Mouse (Mus musculus) frontal cortex, adult 2 months (tissue): ENCODE results near the gene Usp25. TPM values are rescaled to one million over a fixed set of nuclear protein-coding genes. Genes with fewer than 3 reads are reported as not detected.
A peak's percentile ranks its signal among the peaks of the same experiment; 100 is the strongest.

ENCODE experiments used
- DNase-seq, 2 experiments: peaks; one replicate each; pipeline ENCODE4 v3.0.0; 2022; ENCODE audit warnings: low spot score in 1 of 2; ENCODE audit errors: extremely low spot score in 1 of 2
- polyA plus RNA-seq: library from polyadenylated mRNA; depleted of rRNA; stranded (reverse); fragments of >200 nt; gene quantifications from 2 replicates; pipeline ENCODE4 v1.2.3, GENCODE M21; 2012

Usp25 gene
- polyA plus RNA-seq, 1 experiment, result 15.6 TPM

GRCm38 (mm10) chr16:77128683-77129082 lies 115.2 kb downstream of the Usp25 start:
- peak in 1 of 2 experiments; percentile 33 for DNase-seq

- no peak for DNase-seq
Observed at GRCm38 (mm10) chr16:77133055-77133454, 119.5 kb downstream of the Usp25 start.

- DNase-seq, result no peak
Observed at GRCm38 (mm10) chr16:77140651-77141050, 127.1 kb downstream of the Usp25 start.

- no peak for DNase-seq
Observed at GRCm38 (mm10) chr16:77146801-77147200, 133.3 kb downstream of the Usp25 start.

GRCm38 (mm10) chr16:77150338-77150737 lies 136.8 kb downstream of the Usp25 start:
- no peak for DNase-seq

GRCm38 (mm10) chr16:77150884-77151283 lies 137.4 kb downstream of the Usp25 start:
- no peak for DNase-seq

- peak; percentile 35 to 73 for DNase-seq
Observed at GRCm38 (mm10) chr16:77152288-77152687, 138.8 kb downstream of the Usp25 start.

GRCm38 (mm10) chr16:77153216-77153715 lies 139.8 kb downstream of the Usp25 start:
- DNase-seq, result no peak

- no peak for DNase-seq
Observed at GRCm38 (mm10) chr16:77153815-77154214, 140.3 kb downstream of the Usp25 start.

- no peak for DNase-seq
Observed at GRCm38 (mm10) chr16:77154831-77155230, 141.3 kb downstream of the Usp25 start.
